15 mouse cellular contexts compared by ENCODE assay signal in genomic region chr10:15592161-15592560, GRCm38 (mm10).
DNase-seq lines count a peak whose midpoint lies in the region; ATAC-seq lines count a peak whose summit lies in the region.
"Had no signal": no experiment of that assay in that cellular context is flagged by ENCODE, and none has a peak within 500 bp of the region (broad histone marks: within the 10 kb centered on the region; RNA-seq: fewer than 3 reads in every experiment).

No protein-coding gene starts in this region.

- no peaks in the 10 kb centered on the region for H3K9me3 ChIP-seq in limb, embryonic 13.5 days
- H3K9me3 ChIP-seq: hindbrain, embryonic 13.5 days; liver, embryonic 15.5 days had no signal

- no peak overlapping the region for H3K9ac ChIP-seq in limb, embryonic 13.5 days
- H3K9ac ChIP-seq: hindbrain, embryonic 13.5 days; liver, embryonic 15.5 days had no signal

- no peaks in the 10 kb centered on the region for H3K27me3 ChIP-seq in limb, embryonic 13.5 days
- H3K27me3 ChIP-seq: hindbrain, embryonic 13.5 days; liver, embryonic 15.5 days had no signal

- intact Hi-C loops in left cerebral cortex, postnatal 14 days (cut with DNase I), result no loop called here

- H3K4me3 ChIP-seq in limb, embryonic 13.5 days, result no peak overlapping the region
- H3K4me3 ChIP-seq: gastrocnemius, adult 2 months; hindbrain, embryonic 13.5 days; liver, embryonic 15.5 days had no signal

- peak; percentile 72; the same call in 1 of the 2 replicates for ATAC-seq in limb, embryonic 13.5 days (ENCODE audit: low FRiP score, low read depth)

- no peaks in the 10 kb centered on the region for H3K4me1 ChIP-seq in limb, embryonic 13.5 days
- H3K4me1 ChIP-seq: hindbrain, embryonic 13.5 days; liver, embryonic 15.5 days had no signal

- peak; percentile 4 for DNase-seq in cerebellum, adult 9-10 months
- DNase-seq in cerebellum, postnatal 36 days, result no peak
- peak; percentile 12 for DNase-seq in layer of hippocampus, adult 9-10 months (ENCODE audit: low spot score)
- DNase-seq in layer of hippocampus, postnatal 10 days (ENCODE audit: low spot score in 2 of 2), result no peak
- peak; percentile 85 for DNase-seq in brain, adult 2 months (ENCODE audit: low read depth, low spot score)
- no peak for DNase-seq in left cerebral cortex, postnatal 14 days (ENCODE audit: low spot score in 2 of 2)
- DNase-seq in heart, adult 8-10 months (ENCODE audit: low spot score), result no peak
- DNase-seq: cerebellum, postnatal 14 days; gastrocnemius, adult 2 months; kidney, postnatal 4 days; thymus, adult 18-20 months had no signal

- H3K4me2 ChIP-seq in limb, embryonic 13.5 days (replicated peaks), result no peak overlapping the region
- H3K4me2 ChIP-seq: heart, embryonic 11.5 days; hindbrain, embryonic 13.5 days; liver, embryonic 15.5 days had no signal

- no peaks in the 10 kb centered on the region for H3K36me3 ChIP-seq in limb, embryonic 13.5 days
- H3K36me3 ChIP-seq: hindbrain, embryonic 13.5 days; liver, embryonic 15.5 days had no signal

- no peak overlapping the region for H3K27ac ChIP-seq in limb, embryonic 13.5 days
- H3K27ac ChIP-seq: gastrocnemius, adult 2 months; hindbrain, embryonic 13.5 days; liver, embryonic 15.5 days had no signal

Comparison
In these comparisons a context has a peak if more than half of its experiments do, and no peak if none do; other contexts are left out.
1. DNase-seq: peak in cerebellum, adult 9-10 months (single experiment), layer of hippocampus, adult 9-10 months (single experiment) and brain, adult 2 months (single experiment); none in cerebellum, postnatal 36 days (0 of 2), layer of hippocampus, postnatal 10 days (0 of 2), left cerebral cortex, postnatal 14 days (0 of 2) and heart, adult 8-10 months (single experiment).